Comparison of ENCODE assay signal across 7 mouse cellular contexts in genomic region chr16:33934701-33935406, GRCm38 (mm10). TPM values are rescaled to one million over a fixed set of nuclear protein-coding genes. Genes with fewer than 3 reads are reported as not detected.
DNase-seq lines count a peak whose midpoint lies in the region; ATAC-seq and TF ChIP-seq lines count a peak whose summit lies in the region.

No protein-coding gene starts in this region.

- DNase-seq in lung, adult 2 months = no peak
- peak; percentile 28 to 50 for DNase-seq in frontal cortex, postnatal 10 days (ENCODE audit: low spot score in 2 of 2)
- DNase-seq in kidney, adult 2 months = peak; percentile 79
- DNase-seq in liver, embryonic 13.5 days = no peak
- DNase-seq in thymus, postnatal 25 days = no peak
- no peak for DNase-seq in spleen, postnatal 14 days (ENCODE audit: low spot score in 2 of 2)

- peaks cover 15% of the 10 kb centered on the region; the same call in 1 of the 2 replicates for H3K27me3 ChIP-seq in lung, embryonic 15.5 days
- no peaks in the 10 kb centered on the region for H3K27me3 ChIP-seq in kidney, adult 2 months (replicated peaks; ENCODE audit: control insufficient read depth, insufficient read depth, low read length)
- H3K27me3 ChIP-seq in liver, embryonic 13.5 days = no peaks in the 10 kb centered on the region

- no peaks in the 10 kb centered on the region for H3K36me3 ChIP-seq in lung, embryonic 15.5 days
- no peaks in the 10 kb centered on the region for H3K36me3 ChIP-seq in kidney, adult 2 months (ENCODE audit: control insufficient read depth, insufficient read depth, low read length)
- H3K36me3 ChIP-seq in liver, embryonic 13.5 days = no peaks in the 10 kb centered on the region

- H3K27ac ChIP-seq in lung, embryonic 15.5 days = peak overlapping the region; percentile 87
- peak overlapping the region; percentile 32 for H3K27ac ChIP-seq in kidney, adult 2 months (ENCODE audit: insufficient read depth, low read depth, low read length)
- H3K27ac ChIP-seq in liver, embryonic 13.5 days = peak overlapping the region; percentile 44; the same call in 1 of the 2 replicates

- H3K9ac ChIP-seq in lung, embryonic 15.5 days = no peak overlapping the region
- H3K9ac ChIP-seq in liver, embryonic 13.5 days = no peak overlapping the region

- TF ChIP-seq CTCF in lung, adult 2 months (IDR thresholded peaks at IDR 0.05; ENCODE audit: insufficient read depth, low read length) = no peak
- TF ChIP-seq CTCF in kidney, adult 2 months (conservative IDR thresholded peaks at IDR 0.05; ENCODE audit: insufficient read depth, insufficient read length, low read depth, low read length) = no peak

- no peak overlapping the region for H3K4me3 ChIP-seq in lung, embryonic 15.5 days
- H3K4me3 ChIP-seq in lung, adult 2 months (replicated peaks; ENCODE audit: extremely low read depth, low read depth, low read length) = no peak overlapping the region
- no peak overlapping the region for H3K4me3 ChIP-seq in kidney, adult 2 months (ENCODE audit: insufficient read depth, low read depth, low read length)
- H3K4me3 ChIP-seq in liver, embryonic 13.5 days (replicated peaks) = no peak overlapping the region

- H3K4me2 ChIP-seq in lung, embryonic 15.5 days = no peak overlapping the region
- H3K4me2 ChIP-seq in liver, embryonic 13.5 days = no peak overlapping the region

- 30% methylated on average over 5 of the region's 5 CpGs for WGBS in lung, embryonic 15.5 days
- WGBS in lung, adult 2 months = 38% methylated on average over 5 of the region's 5 CpGs
- WGBS in kidney, adult 2 months = 37% methylated on average over 5 of the region's 5 CpGs
- WGBS in liver, embryonic 13.5 days (ENCODE audit: insufficient replicate concordance) = 46% methylated on average over 5 of the region's 5 CpGs

- peaks cover 71% of the 10 kb centered on the region for H3K4me1 ChIP-seq in lung, embryonic 15.5 days
- peaks cover 3% of the 10 kb centered on the region for H3K4me1 ChIP-seq in lung, adult 2 months (ENCODE audit: control insufficient read depth, insufficient read depth, low read length)
- peaks cover 42% of the 10 kb centered on the region for H3K4me1 ChIP-seq in kidney, adult 2 months (ENCODE audit: control insufficient read depth, insufficient read depth, low read length)
- H3K4me1 ChIP-seq in liver, embryonic 13.5 days (replicated peaks) = peaks cover 28% of the 10 kb centered on the region

- H3K9me3 ChIP-seq in lung, embryonic 15.5 days = no peaks in the 10 kb centered on the region
- H3K9me3 ChIP-seq in liver, embryonic 13.5 days (replicated peaks) = no peaks in the 10 kb centered on the region

- no peak for TF ChIP-seq POLR2A in lung, adult 2 months (IDR thresholded peaks at IDR 0.05; ENCODE audit: borderline replicate concordance, extremely low read depth, low read depth, low read length)
- no peak for TF ChIP-seq POLR2A in kidney, adult 2 months (IDR thresholded peaks at IDR 0.05; ENCODE audit: low read depth, low read length)

- ATAC-seq in lung, embryonic 15.5 days (ENCODE audit: borderline replicate concordance, extremely low read depth, low FRiP score, low TSS enrichment) = peak; percentile 60; the same call in 1 of the 2 replicates
- ATAC-seq in liver, embryonic 13.5 days (ENCODE audit: low read depth) = no peak

RNA-seq across cellular contexts. Expression of gene Umps, which starts 32.0 kb away (rescaled TPM):
- polyA plus RNA-seq in lung, embryonic 15.5 days (2015; fragmentation: Nextera tagmentation; extraction: Ambion mirVana) = 56.0 and 58.9 TPM in 2 replicates
- 4.5 and 4.7 TPM in 2 replicates for polyA plus RNA-seq in lung, adult 2 months (2012; rRNA removed)
- polyA plus RNA-seq in kidney, adult 2 months (2012; rRNA removed) = 14.9 and 16.5 TPM in 2 replicates
- 51.1 and 58.1 TPM in 2 replicates for polyA plus RNA-seq in liver, embryonic 13.5 days (2015; fragmentation: Nextera tagmentation; extraction: Ambion mirVana)

Comparison
In these comparisons a context has a peak if more than half of its experiments do, and no peak if none do; other contexts are left out.
1. H3K27ac ChIP-seq: peak in every context shown above with its lines; median percentile 87 in lung, embryonic 15.5 days; 44 in liver, embryonic 13.5 days; 32 in kidney, adult 2 months.
2. DNase-seq: peak in frontal cortex, postnatal 10 days (2 of 2) and kidney, adult 2 months (single experiment); none in lung, adult 2 months (single experiment), liver, embryonic 13.5 days (single experiment), thymus, postnatal 25 days (single experiment) and spleen, postnatal 14 days (0 of 2).